Mouse (Mus musculus) ES-Bruce4 (cell line): ENCODE results near the gene Sgip1. TPM values are rescaled to one million over a fixed set of nuclear protein-coding genes. Genes with fewer than 3 reads are reported as not detected.

Experiments used
- H3K27ac ChIP-seq: 2 replicates; pipeline ENCODE4 v1.5.1; 2012; ENCODE audit warnings: low read length, inconsistent platforms; ENCODE audit not compliant: insufficient read depth
- H3K27me3 ChIP-seq: 2 replicates; pipeline ENCODE4 v1.6.1; 2012; ENCODE audit warnings: mild to moderate bottlenecking, low read length, inconsistent platforms; ENCODE audit not compliant: control insufficient read depth, poor library complexity, insufficient read depth, severe bottlenecking
- H3K36me3 ChIP-seq: 2 replicates; pipeline ENCODE4 v1.6.1; 2012; ENCODE audit warnings: inconsistent platforms, mild to moderate bottlenecking, low read length, moderate library complexity; ENCODE audit not compliant: control insufficient read depth, poor library complexity, insufficient read depth, severe bottlenecking
- H3K4me1 ChIP-seq: one replicate; pipeline ENCODE4 v1.8.1; 2011; ENCODE audit warnings: low read length; ENCODE audit not compliant: control insufficient read depth, insufficient read depth
- H3K4me3 ChIP-seq: 2 replicates; pipeline ENCODE4 v1.5.1; 2011; ENCODE audit warnings: low read depth, mild to moderate bottlenecking, low read length
- H3K9ac ChIP-seq: 2 replicates; pipeline ENCODE4 v1.6.1; 2012; ENCODE audit warnings: low read depth, mild to moderate bottlenecking, inconsistent platforms; ENCODE audit not compliant: poor library complexity, severe bottlenecking
- H3K9me3 ChIP-seq: replicated peaks from 2 replicates; pipeline ENCODE4 v1.6.1; 2012; ENCODE audit warnings: mild to moderate bottlenecking, low read length, inconsistent platforms; ENCODE audit not compliant: control insufficient read depth, poor library complexity, insufficient read depth, severe bottlenecking
- CTCF ChIP-seq: IDR thresholded peaks from one replicate; pipeline ENCODE4 v1.8.1; 2011; ENCODE audit warnings: low read depth, low read length
- EP300 ChIP-seq: IDR thresholded peaks from 2 replicates; pipeline ENCODE4 v1.6.1; 2011; ENCODE audit warnings: low read depth, low read length; ENCODE audit not compliant: insufficient read depth
- POLR2A ChIP-seq: IDR thresholded peaks from one replicate; pipeline ENCODE4 v1.8.1; 2011; ENCODE audit warnings: low read length; ENCODE audit not compliant: insufficient read depth
- polyA plus RNA-seq: library from polyadenylated mRNA; stranded (reverse); fragments of >200 nt; gene quantifications from 2 replicates; pipeline ENCODE4 v1.2.4, GENCODE M21; 2011; ENCODE audit warnings: low read depth; ENCODE audit not compliant: missing spikeins, insufficient read depth, insufficient read length

Gene Sgip1
- polyA plus RNA-seq, 1 experiment: 2.9 TPM

- Histone ChIP-seq H3K4me1 (no peaks in the 10 kb centered on the region), H3K9me3 (no peaks in the 10 kb centered on the region), H3K4me3 (no peak overlapping the region), H3K36me3 (no peaks in the 10 kb centered on the region), H3K27me3 (no peaks in the 10 kb centered on the region), H3K27ac (no peak overlapping the region), H3K9ac (no peak overlapping the region)
- TF ChIP-seq EP300 (no peak), CTCF (no peak), POLR2A (no peak)
Measured at GRCm38 (mm10) chr4:102907843-102908427, 166.8 kb downstream of the Sgip1 start.

GRCm38 (mm10) chr4:102910191-102910590 lies 169.1 kb downstream of the Sgip1 start:
- no peaks in the 10 kb centered on the region for H3K36me3 ChIP-seq
- H3K9ac ChIP-seq: no peak overlapping the region
- TF ChIP-seq EP300 (no peak), CTCF (no peak), POLR2A (no peak)
- H3K27me3 ChIP-seq: no peaks in the 10 kb centered on the region
- H3K27ac ChIP-seq: no peak overlapping the region
- H3K9me3 ChIP-seq: no peaks in the 10 kb centered on the region
- no peaks in the 10 kb centered on the region for H3K4me1 ChIP-seq
- no peak overlapping the region for H3K4me3 ChIP-seq

GRCm38 (mm10) chr4:102913176-102913575 lies 172.1 kb downstream of the Sgip1 start:
- H3K27ac ChIP-seq: no peak overlapping the region
- no peaks in the 10 kb centered on the region for H3K36me3 ChIP-seq
- H3K9ac ChIP-seq: no peak overlapping the region
- H3K27me3 ChIP-seq: no peaks in the 10 kb centered on the region
- no peaks in the 10 kb centered on the region for H3K4me1 ChIP-seq
- no peak for TF ChIP-seq CTCF
- no peak for TF ChIP-seq EP300
- TF ChIP-seq POLR2A: no peak
- H3K4me3 ChIP-seq: no peak overlapping the region
- H3K9me3 ChIP-seq: no peaks in the 10 kb centered on the region

- no peak overlapping the region for H3K4me3 ChIP-seq
- H3K9ac ChIP-seq: no peak overlapping the region
- no peak overlapping the region for H3K27ac ChIP-seq
- H3K9me3 ChIP-seq: no peaks in the 10 kb centered on the region
- H3K36me3 ChIP-seq: no peaks in the 10 kb centered on the region
- TF ChIP-seq POLR2A (no peak), CTCF (no peak), EP300 (no peak)
- no peaks in the 10 kb centered on the region for H3K4me1 ChIP-seq
- no peaks in the 10 kb centered on the region for H3K27me3 ChIP-seq
Measured at GRCm38 (mm10) chr4:102913700-102914327, 172.7 kb downstream of the Sgip1 start.

- H3K36me3 ChIP-seq: no peaks in the 10 kb centered on the region
- TF ChIP-seq POLR2A (no peak), EP300 (no peak), CTCF (no peak)
- H3K27me3 ChIP-seq: no peaks in the 10 kb centered on the region
- H3K9me3 ChIP-seq: no peaks in the 10 kb centered on the region
- H3K9ac ChIP-seq: no peak overlapping the region
- no peaks in the 10 kb centered on the region for H3K4me1 ChIP-seq
- no peak overlapping the region for H3K4me3 ChIP-seq
- no peak overlapping the region for H3K27ac ChIP-seq
Measured at GRCm38 (mm10) chr4:102918191-102918590, 177.1 kb downstream of the Sgip1 start.

- Histone ChIP-seq H3K27me3 (no peaks in the 10 kb centered on the region), H3K9me3 (no peaks in the 10 kb centered on the region), H3K36me3 (no peaks in the 10 kb centered on the region), H3K27ac (no peak overlapping the region), H3K4me1 (no peaks in the 10 kb centered on the region), H3K9ac (no peak overlapping the region), H3K4me3 (no peak overlapping the region)
- no peak for TF ChIP-seq CTCF
- TF ChIP-seq EP300: no peak
- no peak for TF ChIP-seq POLR2A
Measured at GRCm38 (mm10) chr4:102929491-102929890, 188.4 kb downstream of the Sgip1 start.
